Mouse (Mus musculus) hindbrain, embryonic 14.5 days (tissue): Measurements from ENCODE around the gene Rsph4a. TPM values are rescaled to one million over a fixed set of nuclear protein-coding genes. Genes with fewer than 3 reads are reported as not detected.

Experiments used
- ATAC-seq: fragments of 200-750 bp; cut with Nextera tagmentation; 2 replicates; pipeline ENCODE4 v1.8.0; 2017; ENCODE audit warnings: moderate number of reproducible peaks, mild to moderate bottlenecking, moderate TSS enrichment, moderate library complexity; ENCODE audit not compliant: low FRiP score
- DNase-seq: peaks from one replicate; pipeline ENCODE4 v3.0.0-alpha.2; 2015; ENCODE audit warnings: low spot score
- H3K27ac ChIP-seq: fragments of 300-500 bp; sonication (generic); 2 replicates; pipeline ENCODE4 v1.5.1; 2014; ENCODE audit warnings: mild to moderate bottlenecking, moderate library complexity
- H3K27me3 ChIP-seq: fragments of 300-500 bp; sonication (generic); 2 replicates; pipeline ENCODE4 v1.6.1; 2014; ENCODE audit warnings: mild to moderate bottlenecking, low read length, mixed read lengths; ENCODE audit not compliant: control insufficient read depth, insufficient read depth
- H3K36me3 ChIP-seq: fragments of 300-500 bp; sonication (generic); replicated peaks from 2 replicates; pipeline ENCODE4 v1.6.1; 2014; ENCODE audit not compliant: control insufficient read depth, insufficient read depth
- H3K4me1 ChIP-seq: fragments of 300-500 bp; sonication (generic); replicated peaks from 2 replicates; pipeline ENCODE4 v1.6.1; 2014; ENCODE audit warnings: antibody characterized with exemption, low read length, mixed read lengths; ENCODE audit not compliant: control insufficient read depth, insufficient read depth
- H3K4me2 ChIP-seq: fragments of 300-500 bp; sonication (generic); replicated peaks from 2 replicates; pipeline ENCODE4 v1.6.1; 2014; ENCODE audit warnings: mild to moderate bottlenecking, moderate library complexity
- H3K4me3 ChIP-seq: fragments of 300-500 bp; sonication (generic); replicated peaks from 2 replicates; pipeline ENCODE4 v1.5.1; 2014; ENCODE audit warnings: mild to moderate bottlenecking, low read length
- H3K9ac ChIP-seq: fragments of 300-500 bp; sonication (generic); 2 replicates; pipeline ENCODE4 v1.6.1; 2014
- H3K9me3 ChIP-seq: fragments of 300-500 bp; sonication (generic); 2 replicates; pipeline ENCODE4 v1.6.1; 2016; ENCODE audit warnings: low read length; ENCODE audit not compliant: control insufficient read depth
- WGBS: fragments of 180-500 bp; shearing (Covaris S2); extraction: QIAGEN DNeasy Blood & Tissue Kit; methylation state at CpG from one replicate; pipeline ENCODE4 v1.1.7; 2014; 5-methylcytosine and 5-hydroxymethylcytosine counted together
- polyA plus RNA-seq: library from polyadenylated mRNA; unstranded; fragments of >200 nt; fragmentation: Nextera tagmentation; extraction: Ambion mirVana; gene quantifications from 2 replicates; pipeline ENCODE4 v1.2.1, GENCODE M21; 2014

Gene Rsph4a
- polyA plus RNA-seq, 1 experiment from 2014 or later = 2.0 TPM

DNA sequence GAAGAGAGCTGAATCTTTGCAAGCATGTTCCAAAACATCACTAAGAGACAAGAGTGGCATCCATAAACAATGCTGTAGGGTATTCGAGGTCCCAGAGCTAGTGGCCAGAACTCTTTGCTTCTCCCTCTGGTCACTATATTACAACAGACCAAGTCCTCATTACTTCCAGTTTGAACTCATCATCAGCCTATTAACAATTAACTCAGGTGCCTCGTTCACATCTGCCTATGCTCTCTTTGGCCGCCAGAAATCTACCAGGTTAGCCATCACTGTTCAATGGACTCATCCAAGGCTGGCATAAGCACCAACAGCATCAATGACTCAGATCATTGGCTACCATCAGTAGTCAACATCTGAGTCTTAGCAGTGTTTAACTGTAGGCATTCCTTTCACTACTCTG lies 40.5 kb downstream of the Rsph4a start:
- no peak overlapping the region for H3K9ac ChIP-seq
- H3K9me3 ChIP-seq = no peaks in the 10 kb centered on the region
- no peak overlapping the region for H3K4me3 ChIP-seq
- peaks cover 51% of the 10 kb centered on the region for H3K36me3 ChIP-seq
- no peak overlapping the region for H3K4me2 ChIP-seq
- no peak for DNase-seq
- no peak for ATAC-seq
- no peak overlapping the region for H3K27ac ChIP-seq
- H3K27me3 ChIP-seq = no peaks in the 10 kb centered on the region
- WGBS = 92% methylated on average over 3 of the region's 3 CpGs
- peaks cover 3% of the 10 kb centered on the region for H3K4me1 ChIP-seq

GRCm38 (mm10) chr10:33946336-33946735 lies 41.4 kb downstream of the Rsph4a start:
- Histone ChIP-seq H3K27ac (no peak overlapping the region), H3K9me3 (no peaks in the 10 kb centered on the region), H3K4me3 (no peak overlapping the region), H3K9ac (no peak overlapping the region), H3K4me2 (no peak overlapping the region), H3K4me1 (peaks cover 4% of the 10 kb centered on the region), H3K36me3 (peaks cover 45% of the 10 kb centered on the region), H3K27me3 (no peaks in the 10 kb centered on the region)
- ATAC-seq = no peak
- 88% methylated on average over 2 of the region's 2 CpGs for WGBS
- no peak for DNase-seq

DNA sequence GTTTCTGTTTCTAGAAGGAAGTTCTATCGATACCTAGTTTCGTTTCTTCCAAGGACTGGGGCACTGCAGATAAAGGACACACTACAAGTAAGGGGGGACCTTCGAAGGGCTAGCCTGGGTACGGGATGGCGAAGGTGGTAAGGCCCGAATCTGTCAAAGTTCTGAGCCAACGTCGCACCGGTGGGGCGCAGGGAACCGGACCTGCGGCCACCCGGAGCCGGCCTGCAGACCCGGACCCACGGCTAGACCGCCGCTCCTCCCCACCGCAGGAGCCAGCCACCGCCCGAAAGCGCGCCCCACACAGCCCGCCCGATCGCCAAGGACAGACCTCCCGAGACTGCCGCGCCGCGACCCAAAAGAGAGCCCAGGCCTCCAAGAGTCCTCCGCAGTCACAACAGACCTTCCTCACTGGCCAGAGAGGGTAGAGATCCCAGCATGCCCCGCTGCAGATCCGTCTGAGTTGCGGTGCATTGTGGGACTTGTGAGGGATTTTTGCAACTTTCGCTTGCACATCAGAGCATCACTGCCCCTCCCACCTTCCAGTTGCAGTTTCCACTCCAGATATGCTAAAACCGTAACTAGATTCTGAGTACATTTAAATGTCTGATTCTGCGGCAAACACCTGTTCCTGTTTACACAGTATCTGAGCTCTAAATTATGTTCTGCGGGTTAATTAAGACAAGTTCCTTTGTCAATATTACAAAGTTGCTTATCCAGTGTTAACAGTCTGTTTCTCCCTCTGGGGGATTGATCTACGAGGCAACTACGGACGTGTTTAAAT lies 46.1 kb downstream of the Rsph4a start, which contains the start of gene Zup1:
Gene Zup1, minus strand, starts transcription at position 467 of the 781 bp plus-strand sequence.
- H3K9ac ChIP-seq = peak within 1 kb of the TSS; percentile 94
- DNase-seq (peak; percentile 83), ATAC-seq (peak; percentile 98)
- 4% methylated on average over 41 of the region's 42 CpGs for WGBS
- peak within 1 kb of the TSS; percentile 80 for H3K27ac ChIP-seq
- H3K4me1 ChIP-seq = peaks cover 4% of the 10 kb centered on the region
- peak within 1 kb of the TSS; percentile 88 for H3K4me3 ChIP-seq
- H3K36me3 ChIP-seq = peaks cover 20% of the 10 kb centered on the region
- H3K9me3 ChIP-seq = no peaks in the 10 kb centered on the region
- H3K27me3 ChIP-seq = no peaks in the 10 kb centered on the region
- peak within 1 kb of the TSS; percentile 73 for H3K4me2 ChIP-seq

DNA sequence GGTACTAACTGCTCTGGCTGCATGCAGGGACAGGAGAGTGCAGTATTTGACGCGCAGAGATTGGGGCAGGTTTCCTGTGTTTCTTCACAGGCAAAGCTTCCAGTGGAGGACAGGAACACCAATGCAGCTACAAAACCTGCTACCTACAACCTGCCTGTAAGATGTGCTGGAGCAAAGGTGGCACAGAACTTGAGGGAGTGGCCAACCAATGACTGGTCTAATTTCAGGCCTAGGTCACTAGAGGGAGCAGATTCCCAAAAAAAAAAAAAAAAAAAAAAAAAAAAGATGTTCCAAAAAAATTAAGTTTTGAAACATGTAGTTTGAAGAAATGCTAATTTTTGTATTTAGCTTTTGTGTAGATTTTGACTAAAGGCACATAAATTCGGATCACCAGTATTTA lies 47.6 kb downstream of the Rsph4a start:
- H3K9ac ChIP-seq = no peak overlapping the region
- no peak overlapping the region for H3K27ac ChIP-seq
- peaks cover 4% of the 10 kb centered on the region for H3K4me1 ChIP-seq
- no peak for DNase-seq
- 77% methylated on average over 3 of the region's 3 CpGs for WGBS
- no peak overlapping the region for H3K4me3 ChIP-seq
- ATAC-seq = no peak
- no peaks in the 10 kb centered on the region for H3K9me3 ChIP-seq
- H3K36me3 ChIP-seq = peaks cover 16% of the 10 kb centered on the region
- no peaks in the 10 kb centered on the region for H3K27me3 ChIP-seq
- H3K4me2 ChIP-seq = no peak overlapping the region

Other genes with a start within 250 kb of the Rsph4a start
- gene Sult3a2, start 118.4 kb upstream of the Rsph4a start, polyA plus RNA-seq = not detected in 2 replicates
- gene Sult3a1, start 47.4 kb upstream of the Rsph4a start, polyA plus RNA-seq = not detected in 2 replicates
- gene Zup1, start 46.2 kb downstream of the Rsph4a start, polyA plus RNA-seq = 21.3 and 21.8 TPM in 2 replicates
- gene Rwdd1, start 114.5 kb downstream of the Rsph4a start, polyA plus RNA-seq = 131 and 136 TPM in 2 replicates
- not detected in 2 replicates for gene Trappc3l, start 132.5 kb downstream of the Rsph4a start, polyA plus RNA-seq
- not detected in 2 replicates for gene Calhm4, start 139.2 kb downstream of the Rsph4a start, polyA plus RNA-seq
- gene Calhm5, start 191.4 kb downstream of the Rsph4a start, polyA plus RNA-seq = 0.66 and 0.73 TPM in 2 replicates
- 0.38 and 0.90 TPM in 2 replicates for gene Calhm6, start 222.9 kb downstream of the Rsph4a start, polyA plus RNA-seq